Comparison of ENCODE assay signal across 20 mouse cellular contexts in the genomic region with DNA sequence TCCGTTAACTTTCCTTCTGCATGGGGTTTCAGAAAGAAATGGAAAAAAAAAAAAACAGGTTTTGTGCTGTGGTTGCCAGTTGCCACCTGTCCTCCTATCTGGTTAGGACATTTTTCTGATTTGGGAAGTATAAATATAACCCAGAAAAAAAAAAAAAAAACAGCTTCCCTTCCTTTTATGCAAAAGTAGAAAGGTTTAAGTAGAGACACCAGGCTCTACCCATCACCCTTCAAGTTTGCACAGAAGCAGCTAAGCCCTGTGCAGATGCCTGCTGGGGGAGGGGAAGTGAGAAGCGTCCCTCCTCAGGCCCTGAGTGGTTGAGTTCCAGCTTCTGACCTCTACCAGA. TPM values are rescaled to one million over a fixed set of nuclear protein-coding genes. Genes with fewer than 3 reads are reported as not detected.
DNase-seq lines count a peak whose midpoint lies in the region; ATAC-seq and TF ChIP-seq lines count a peak whose summit lies in the region.
"Had no signal": no experiment of that assay in that cellular context is flagged by ENCODE, and none has a peak within 500 bp of the region (broad histone marks: within the 10 kb centered on the region; RNA-seq: fewer than 3 reads in every experiment).

No protein-coding gene starts in this region.

- H3K9me3 ChIP-seq in liver, embryonic 15.5 days (replicated peaks) = no peaks in the 10 kb centered on the region
- no peaks in the 10 kb centered on the region for H3K9me3 ChIP-seq in liver, postnatal 0 days (ENCODE audit: low read length)
- no peaks in the 10 kb centered on the region for H3K9me3 ChIP-seq in CH12.LX (replicated peaks; ENCODE audit: low read length)
- H3K9me3 ChIP-seq in hindbrain, embryonic 14.5 days (ENCODE audit: control insufficient read depth, low read length) = no peaks in the 10 kb centered on the region
- H3K9me3 ChIP-seq in hindbrain, embryonic 11.5 days (ENCODE audit: control insufficient read depth, low read length) = no peaks in the 10 kb centered on the region
- H3K9me3 ChIP-seq: embryonic facial prominence, embryonic 10.5 days; hindbrain, embryonic 12.5 days; limb, embryonic 15.5 days; lung, embryonic 15.5 days; neural tube, embryonic 15.5 days had no signal

- TF ChIP-seq EP300 in liver, postnatal 0 days (IDR thresholded peaks at IDR 0.05; ENCODE audit: low read depth) = no peak
- peak; percentile 99 for TF ChIP-seq EP300 in CH12.LX (IDR thresholded peaks at IDR 0.05; ENCODE audit: low read length)

- in situ Hi-C loops in CH12.LX (cut with MboI; ENCODE audit: low pct_ligation_motif_present, low pct_unique_long_range_greater_than_20kb, low sequenced_read_pairs) = no loop called here

- dilution Hi-C loops in CH12.LX (cut with MboI; ENCODE audit: extremely low pct_ligation_motif_present, extremely low pct_unique_long_range_greater_than_20kb, low sequenced_read_pairs) = no loop called here

- WGBS in liver, embryonic 15.5 days (ENCODE audit: insufficient replicate concordance) = 65% methylated on average over 2 of the region's 2 CpGs
- WGBS in liver, postnatal 0 days (ENCODE audit: insufficient replicate concordance) = 56% methylated on average over 2 of the region's 2 CpGs
- WGBS in hindbrain, embryonic 14.5 days = 76% methylated on average over 2 of the region's 2 CpGs
- WGBS in hindbrain, embryonic 11.5 days = 79% methylated on average over 2 of the region's 2 CpGs

- peak; percentile 73 for TF ChIP-seq POLR2A in CH12.LX (IDR thresholded peaks at IDR 0.05; ENCODE audit: low read depth, low read length)

- no peak for ATAC-seq in liver, embryonic 15.5 days (ENCODE audit: insufficient read depth)
- ATAC-seq in liver, postnatal 0 days = no peak
- no peak for ATAC-seq in hindbrain, embryonic 14.5 days (ENCODE audit: low FRiP score)
- ATAC-seq in hindbrain, embryonic 11.5 days (ENCODE audit: low FRiP score) = no peak
- ATAC-seq: forebrain, postnatal 0 days; intestine, postnatal 0 days had no signal

- 0 out of 2 replicates have a peak overlapping the region, but pooled peaks have one; percentile 24 for H3K27ac ChIP-seq in liver, embryonic 15.5 days (replicated peaks)
- H3K27ac ChIP-seq in liver, postnatal 0 days (ENCODE audit: low read depth) = no peak overlapping the region
- H3K27ac ChIP-seq in CH12.LX (ENCODE audit: insufficient read depth, low read depth) = peak overlapping the region; percentile 94; the same call in 1 of the 2 replicates
- H3K27ac ChIP-seq in hindbrain, embryonic 14.5 days = no peak overlapping the region
- H3K27ac ChIP-seq in hindbrain, embryonic 11.5 days (ENCODE audit: low read depth, low read length) = no peak overlapping the region
- H3K27ac ChIP-seq: embryonic facial prominence, embryonic 10.5 days; hindbrain, embryonic 12.5 days; kidney, postnatal 0 days; limb, embryonic 15.5 days; lung, embryonic 15.5 days; neural tube, embryonic 15.5 days had no signal

- TF ChIP-seq CTCF in liver, postnatal 0 days (IDR thresholded peaks at IDR 0.05; ENCODE audit: low read depth) = no peak
- no peak for TF ChIP-seq CTCF in CH12.LX (conservative IDR thresholded peaks at IDR 0.05 in 1 of 2, IDR thresholded peaks at IDR 0.05 in 1 of 2; ENCODE audit: low read depth in 2 of 2, low read length in 2 of 2)

- no peak overlapping the region for H3K4me3 ChIP-seq in liver, embryonic 15.5 days (replicated peaks)
- H3K4me3 ChIP-seq in liver, postnatal 0 days (ENCODE audit: low read depth, low read length) = no peak overlapping the region
- no peak overlapping the region for H3K4me3 ChIP-seq in CH12.LX (replicated peaks in 1 of 3; ENCODE audit: low read depth in 2 of 3, low read length in 2 of 3, poor library complexity in 1 of 3)
- H3K4me3 ChIP-seq in hindbrain, embryonic 14.5 days (replicated peaks; ENCODE audit: low read length) = no peak overlapping the region
- H3K4me3 ChIP-seq in hindbrain, embryonic 11.5 days (ENCODE audit: low read depth, low read length) = no peak overlapping the region
- H3K4me3 ChIP-seq: embryonic facial prominence, embryonic 10.5 days; erythroblast, embryonic 14.5 days; hindbrain, embryonic 12.5 days; limb, embryonic 15.5 days; lung, embryonic 15.5 days; neural tube, embryonic 15.5 days had no signal

- H3K36me3 ChIP-seq in liver, embryonic 15.5 days (replicated peaks) = peaks cover 73% of the 10 kb centered on the region
- H3K36me3 ChIP-seq in liver, postnatal 0 days (replicated peaks; ENCODE audit: insufficient read depth, low read length) = peaks cover 23% of the 10 kb centered on the region
- H3K36me3 ChIP-seq in CH12.LX (replicated peaks in 1 of 2; ENCODE audit: control insufficient read depth in 1 of 2, insufficient read depth in 1 of 2, low read length in 1 of 2) = peaks cover 36 to 81% of the 10 kb centered on the region in 2 experiments
- H3K36me3 ChIP-seq in hindbrain, embryonic 14.5 days (replicated peaks; ENCODE audit: control insufficient read depth, insufficient read depth) = no peaks in the 10 kb centered on the region
- no peaks in the 10 kb centered on the region for H3K36me3 ChIP-seq in hindbrain, embryonic 11.5 days (ENCODE audit: control insufficient read depth, insufficient read depth, low read length)
- H3K36me3 ChIP-seq: embryonic facial prominence, embryonic 10.5 days; hindbrain, embryonic 12.5 days; limb, embryonic 15.5 days; lung, embryonic 15.5 days; neural tube, embryonic 15.5 days had no signal

- no peaks in the 10 kb centered on the region for H3K27me3 ChIP-seq in liver, embryonic 15.5 days
- H3K27me3 ChIP-seq in liver, postnatal 0 days (ENCODE audit: insufficient read depth, low read length) = no peaks in the 10 kb centered on the region
- H3K27me3 ChIP-seq in CH12.LX (replicated peaks) = no peaks in the 10 kb centered on the region
- no peaks in the 10 kb centered on the region for H3K27me3 ChIP-seq in hindbrain, embryonic 14.5 days (ENCODE audit: control insufficient read depth, insufficient read depth, low read length)
- H3K27me3 ChIP-seq in hindbrain, embryonic 11.5 days (ENCODE audit: control insufficient read depth, insufficient read depth, low read length) = no peaks in the 10 kb centered on the region
- H3K27me3 ChIP-seq: hindbrain, embryonic 12.5 days; limb, embryonic 15.5 days; lung, embryonic 15.5 days; neural tube, embryonic 15.5 days had no signal

- H3K4me2 ChIP-seq in liver, embryonic 15.5 days = no peak overlapping the region
- H3K4me2 ChIP-seq in liver, postnatal 0 days (ENCODE audit: low read depth, low read length) = no peak overlapping the region
- peak overlapping the region; percentile 83 for H3K4me2 ChIP-seq in CH12.LX (ENCODE audit: insufficient read depth, low read depth, poor library complexity, severe bottlenecking)
- no peak overlapping the region for H3K4me2 ChIP-seq in hindbrain, embryonic 14.5 days (replicated peaks)
- H3K4me2 ChIP-seq in hindbrain, embryonic 11.5 days (replicated peaks; ENCODE audit: low read depth, low read length) = no peak overlapping the region
- H3K4me2 ChIP-seq: hindbrain, embryonic 12.5 days; limb, embryonic 15.5 days; lung, embryonic 15.5 days; neural tube, embryonic 15.5 days had no signal

- H3K9ac ChIP-seq in liver, embryonic 15.5 days = no peak overlapping the region
- H3K9ac ChIP-seq in liver, postnatal 0 days (replicated peaks) = no peak overlapping the region
- peak overlapping the region; percentile 58 for H3K9ac ChIP-seq in CH12.LX (ENCODE audit: insufficient read depth, low read depth)
- no peak overlapping the region for H3K9ac ChIP-seq in hindbrain, embryonic 14.5 days
- H3K9ac ChIP-seq in hindbrain, embryonic 11.5 days (ENCODE audit: low read depth, low read length) = no peak overlapping the region
- H3K9ac ChIP-seq: forebrain, postnatal 0 days; hindbrain, embryonic 12.5 days; limb, embryonic 15.5 days; lung, embryonic 15.5 days; neural tube, embryonic 15.5 days had no signal

- peak; percentile 37 for TF ChIP-seq RAD21 in CH12.LX (IDR thresholded peaks at IDR 0.05; ENCODE audit: low read depth, low read length)

- DNase-seq in liver, postnatal 0 days = no peak
- peak; percentile 95 for DNase-seq in CH12.LX (ENCODE audit: extremely low read depth)
- DNase-seq in induced T-regulatory cell, adult 2 months (ENCODE audit: low read depth) = peak; percentile 60
- peak; percentile 70 for DNase-seq in thymus, postnatal 0 days (ENCODE audit: low spot score)
- no peak for DNase-seq in hindbrain, embryonic 14.5 days (ENCODE audit: low spot score)
- DNase-seq in hindbrain, embryonic 11.5 days (ENCODE audit: low spot score) = no peak
- DNase-seq in left cerebral cortex, adult 11 months (ENCODE audit: low spot score) = no peak
- DNase-seq: cerebellum, adult 9-10 months; forebrain, postnatal 0 days; gastrocnemius, postnatal 25 days; retina, postnatal 1 day had no signal

- peaks cover 80% of the 10 kb centered on the region for H3K79me2 ChIP-seq in CH12.LX (replicated peaks; ENCODE audit: control insufficient read depth, extremely low read depth, insufficient read depth, poor library complexity, severe bottlenecking)

- peaks cover 54% of the 10 kb centered on the region for H3K4me1 ChIP-seq in liver, embryonic 15.5 days (replicated peaks)
- peaks cover 13% of the 10 kb centered on the region for H3K4me1 ChIP-seq in liver, postnatal 0 days (ENCODE audit: insufficient read depth)
- peaks cover 54 to 92% of the 10 kb centered on the region in 2 experiments for H3K4me1 ChIP-seq in CH12.LX (ENCODE audit: control insufficient read depth in 1 of 2, insufficient read depth in 2 of 2)
- no peaks in the 10 kb centered on the region for H3K4me1 ChIP-seq in hindbrain, embryonic 14.5 days (replicated peaks; ENCODE audit: control insufficient read depth, insufficient read depth, low read length)
- no peaks in the 10 kb centered on the region for H3K4me1 ChIP-seq in hindbrain, embryonic 11.5 days (replicated peaks; ENCODE audit: control insufficient read depth, insufficient read depth, low read length)
- H3K4me1 ChIP-seq: embryonic facial prominence, embryonic 10.5 days; hindbrain, embryonic 12.5 days; limb, embryonic 15.5 days; lung, embryonic 15.5 days; neural tube, embryonic 15.5 days had no signal

TF ChIP-seq in CH12.LX, 34 proteins besides CTCF, POLR2A, EP300 and RAD21 (continues in another document):
- TF ChIP-seq USF2 (conservative IDR thresholded peaks at IDR 0.05; ENCODE audit: low read depth, low read length) = no peak
- TF ChIP-seq HCFC1 (IDR thresholded peaks at IDR 0.05; ENCODE audit: low read depth, low read length) = peak; percentile 26; the same call in 1 of the 2 replicates
- peak; percentile 98 for TF ChIP-seq MEF2A (IDR thresholded peaks at IDR 0.05; ENCODE audit: borderline replicate concordance, low read depth, low read length)

RNA-seq across cellular contexts. Expression of a gene that starts 31.9 kb away (rescaled TPM):
- polyA plus RNA-seq in liver, embryonic 15.5 days (2015; fragmentation: Nextera tagmentation; extraction: Ambion mirVana) = 33.7 and 35.9 TPM in 2 replicates
- 11.6 and 12.5 TPM in 2 replicates for polyA plus RNA-seq in liver, postnatal 0 days (2015; fragmentation: Nextera tagmentation; extraction: Ambion mirVana)
- total RNA-seq in CH12.LX (2012; rRNA removed) = 44.0 and 51.2 TPM in 2 replicates
- total RNA-seq in CH12.LX (2014; rRNA removed) = 27.8 and 33.1 TPM in 2 replicates
- polyA plus RNA-seq in CH12.LX (2012; ENCODE audit: insufficient read length, low read depth) = 56.8 and 68.7 TPM in 2 replicates
- polyA plus RNA-seq in thymus, postnatal 0 days (2015; fragmentation: Nextera tagmentation; extraction: Ambion mirVana) = 91.7 and 100 TPM in 2 replicates
- 2.2 and 2.6 TPM in 2 replicates for polyA plus RNA-seq in hindbrain, embryonic 14.5 days (2014; fragmentation: Nextera tagmentation; extraction: Ambion mirVana)
- 2.3 and 3.5 TPM in 2 replicates for polyA plus RNA-seq in hindbrain, embryonic 11.5 days (2014; fragmentation: Nextera tagmentation; extraction: Ambion mirVana)

Comparison
In these comparisons a context has a peak if more than half of its experiments do, and no peak if none do; other contexts are left out.
1. H3K27ac ChIP-seq: peak in liver, embryonic 15.5 days (single experiment) and CH12.LX (single experiment); none in liver, postnatal 0 days (single experiment), hindbrain, embryonic 14.5 days (single experiment) and hindbrain, embryonic 11.5 days (single experiment).
2. DNase-seq: peak in CH12.LX (single experiment), induced T-regulatory cell, adult 2 months (single experiment) and thymus, postnatal 0 days (single experiment); none in liver, postnatal 0 days (single experiment), hindbrain, embryonic 14.5 days (single experiment), hindbrain, embryonic 11.5 days (single experiment) and left cerebral cortex, adult 11 months (single experiment).